Mouse (Mus musculus) liver, embryonic 14.5 days (tissue): ENCODE measurements around the gene Letmd1. TPM values are rescaled to one million over a fixed set of nuclear protein-coding genes. Genes with fewer than 3 reads are reported as not detected.
A peak's percentile ranks its signal among the peaks of the same experiment; 100 is the strongest.

ENCODE experiments used
- ATAC-seq: fragments of 200-750 bp; cut with Nextera tagmentation; 2 replicates; pipeline ENCODE4 v1.8.0; 2017; ENCODE audit warnings: moderate number of reproducible peaks, mild to moderate bottlenecking, moderate library complexity; ENCODE audit not compliant: insufficient read depth
- DNase-seq, 3 experiments: peaks; one replicate each; pipeline ENCODE4 v3.0.0-alpha.2; 2012 to 2013; ENCODE audit warnings: low read depth in 3 of 3, low spot score in 3 of 3
- H3K27ac ChIP-seq: fragments of 300-500 bp; sonication (generic); 2 replicates; pipeline ENCODE4 v1.5.1; 2014; ENCODE audit warnings: moderate library complexity, mild to moderate bottlenecking, control low read depth, inconsistent platforms
- H3K27me3 ChIP-seq: fragments of 300-500 bp; sonication (generic); 2 replicates; pipeline ENCODE4 v1.6.1; 2014; ENCODE audit warnings: mild to moderate bottlenecking, low read length, moderate library complexity; ENCODE audit not compliant: control insufficient read depth, insufficient read depth
- H3K36me3 ChIP-seq: fragments of 300-500 bp; sonication (generic); replicated peaks from 2 replicates; pipeline ENCODE4 v1.6.1; 2014; ENCODE audit warnings: low read depth; ENCODE audit not compliant: control insufficient read depth, insufficient read depth
- H3K4me1 ChIP-seq, 2 experiments: fragments of 200-500 bp in 1 of 2; fragments of 300-500 bp in 1 of 2; sonication (generic) in 1 of 2; replicated peaks; 2 replicates each; pipeline ENCODE4 v1.6.1; 2012 to 2014; ENCODE audit warnings: antibody characterized with exemption in 1 of 2, inconsistent platforms in 1 of 2, low read length in 1 of 2; ENCODE audit not compliant: control insufficient read depth in 2 of 2, insufficient read depth in 2 of 2
- H3K4me2 ChIP-seq: fragments of 300-500 bp; sonication (generic); 2 replicates; pipeline ENCODE4 v1.6.1; 2014; ENCODE audit warnings: low read depth, mild to moderate bottlenecking, control low read depth, moderate library complexity
- H3K4me3 ChIP-seq, 2 experiments: fragments of 200-500 bp in 1 of 2; fragments of 300-500 bp in 1 of 2; sonication (generic) in 1 of 2; 2 replicates each; pipeline ENCODE4 v1.5.1; 2012 to 2014; ENCODE audit warnings: low read depth in 2 of 2, low read length in 2 of 2, mild to moderate bottlenecking in 2 of 2, control low read depth in 1 of 2, inconsistent platforms in 1 of 2, moderate library complexity in 1 of 2; ENCODE audit not compliant: insufficient read depth in 1 of 2
- H3K9ac ChIP-seq: fragments of 300-500 bp; sonication (generic); replicated peaks from 2 replicates; pipeline ENCODE4 v1.6.1; 2014; ENCODE audit warnings: mild to moderate bottlenecking, control low read depth, moderate library complexity
- H3K9me3 ChIP-seq: fragments of 300-500 bp; sonication (generic); 2 replicates; pipeline ENCODE4 v1.6.1; 2016; ENCODE audit warnings: low read length, mixed read lengths; ENCODE audit not compliant: control insufficient read depth
- CTCF ChIP-seq: IDR thresholded peaks from 2 replicates; pipeline ENCODE4 v1.5.1; 2016; ENCODE audit warnings: antibody characterized with exemption, low read depth, control low read depth
- EP300 ChIP-seq: IDR thresholded peaks from 2 replicates; pipeline ENCODE4 v1.6.1; 2016; ENCODE audit warnings: antibody characterized with exemption, low read depth
- WGBS: fragments of 180-500 bp; shearing (Covaris S2); extraction: QIAGEN DNeasy Blood & Tissue Kit; methylation state at CpG from one replicate; pipeline ENCODE4 v1.1.7; 2014; ENCODE audit not compliant: insufficient replicate concordance; 5-methylcytosine and 5-hydroxymethylcytosine counted together
- polyA plus RNA-seq, 2 experiments: library from polyadenylated mRNA; depleted of rRNA in 1 of 2; stranded (reverse) in 1 of 2; unstranded in 1 of 2; fragments of >200 nt; fragmentation: Nextera tagmentation in 1 of 2; extraction: Ambion mirVana in 1 of 2; gene quantifications; 2 replicates each; pipeline versions ENCODE4 v1.2.1 to v1.2.3; 2012 to 2014

The Letmd1 gene
- polyA plus RNA-seq, 2 experiments, result 9.5 to 15.2 TPM

DNA sequence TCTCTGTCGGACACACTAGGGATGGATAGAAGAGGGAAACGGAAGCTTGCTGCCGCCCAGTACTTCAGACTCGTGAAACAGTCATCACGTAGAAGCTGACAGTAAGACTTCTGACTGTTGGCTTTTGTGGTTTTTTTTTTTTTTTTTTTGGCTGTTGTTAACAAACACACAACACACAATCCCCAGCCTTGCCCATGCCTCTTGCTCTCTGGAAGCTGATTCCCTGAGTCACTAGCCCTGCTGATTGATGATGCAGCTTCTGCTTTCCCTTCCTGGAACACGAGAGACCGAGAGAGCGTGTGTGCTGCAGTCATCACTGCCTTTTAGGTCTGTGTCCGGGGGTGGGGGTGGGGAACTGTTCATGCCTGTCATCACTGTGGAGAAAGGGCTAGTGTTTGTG lies 7.2 kb upstream of the Letmd1 start:
- no peaks in the 10 kb centered on the region for H3K9me3 ChIP-seq
- H3K27ac ChIP-seq, result no peak overlapping the region
- ATAC-seq (no peak), DNase-seq (no peak)
- peaks cover 4 to 22% of the 10 kb centered on the region in 2 experiments; a peak in 3 of 4 replicates for H3K4me1 ChIP-seq
- TF ChIP-seq CTCF (no peak), EP300 (no peak)
- H3K9ac ChIP-seq, result no peak overlapping the region
- H3K27me3 ChIP-seq, result no peaks in the 10 kb centered on the region
- H3K4me2 ChIP-seq, result no peak overlapping the region
- H3K36me3 ChIP-seq, result no peaks in the 10 kb centered on the region
- WGBS, result 45% methylated on average over 9 of the region's 9 CpGs
- H3K4me3 ChIP-seq, result no peak overlapping the region

GRCm38 (mm10) chr15:100462086-100462485 lies 6.7 kb upstream of the Letmd1 start:
- Histone ChIP-seq H3K27me3 (no peaks in the 10 kb centered on the region), H3K4me1 (peaks cover 4 to 22% of the 10 kb centered on the region in 2 experiments; a peak in 3 of 4 replicates), H3K36me3 (no peaks in the 10 kb centered on the region), H3K9me3 (no peaks in the 10 kb centered on the region), H3K27ac (no peak overlapping the region), H3K4me2 (no peak overlapping the region), H3K9ac (no peak overlapping the region), H3K4me3 (no peak overlapping the region)
- ATAC-seq (no peak), DNase-seq (no peak)
- WGBS, result 68% methylated on average over 4 of the region's 5 CpGs
- TF ChIP-seq CTCF, result no peak
- TF ChIP-seq EP300, result no peak

DNA sequence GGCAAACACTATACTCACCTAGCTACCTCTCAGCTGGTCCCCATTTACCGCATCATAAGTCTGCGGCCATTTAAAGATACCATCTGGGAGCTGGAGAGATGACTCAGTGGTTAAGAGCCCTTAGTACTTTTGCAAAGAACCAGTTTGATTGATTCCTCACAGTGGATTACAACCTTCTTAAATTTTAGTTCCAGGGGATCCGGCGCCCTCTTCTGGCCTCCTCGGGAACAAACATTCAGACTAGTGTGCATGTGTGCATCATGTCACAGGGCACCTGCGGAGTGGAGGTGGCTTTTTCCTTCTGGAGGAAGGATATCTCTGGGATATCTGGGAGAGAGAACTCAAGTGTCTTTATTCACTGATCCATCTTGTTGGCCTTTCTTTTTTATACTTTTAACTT lies 5.1 kb upstream of the Letmd1 start:
- no peak overlapping the region for H3K27ac ChIP-seq
- peak; percentile 79 for TF ChIP-seq CTCF
- TF ChIP-seq EP300, result no peak
- H3K4me1 ChIP-seq, result peaks cover 4 to 19% of the 10 kb centered on the region in 2 experiments; a peak in 3 of 4 replicates
- 15% methylated on average over 6 of the region's 6 CpGs for WGBS
- no peak overlapping the region for H3K9ac ChIP-seq
- H3K4me3 ChIP-seq, result no peak overlapping the region
- no peak overlapping the region for H3K4me2 ChIP-seq
- no peaks in the 10 kb centered on the region for H3K27me3 ChIP-seq
- DNase-seq, result peak; percentile 30 to 42 (median 41)
- no peak for ATAC-seq
- no peaks in the 10 kb centered on the region for H3K36me3 ChIP-seq
- H3K9me3 ChIP-seq, result no peaks in the 10 kb centered on the region

- no peak overlapping the region for H3K4me3 ChIP-seq
- no peak overlapping the region for H3K27ac ChIP-seq
- peaks cover 9 to 27% of the 10 kb centered on the region in 2 experiments for H3K4me1 ChIP-seq
- no peaks in the 10 kb centered on the region for H3K9me3 ChIP-seq
- no peak overlapping the region for H3K9ac ChIP-seq
- no peak overlapping the region for H3K4me2 ChIP-seq
- H3K27me3 ChIP-seq, result no peaks in the 10 kb centered on the region
- WGBS, result 56% methylated on average over 2 of the region's 2 CpGs
- H3K36me3 ChIP-seq, result no peaks in the 10 kb centered on the region
- DNase-seq, result no peak
- peak; percentile 28; the same call in 1 of the 2 replicates for TF ChIP-seq CTCF
- TF ChIP-seq EP300, result no peak
- ATAC-seq, result no peak
Observed at GRCm38 (mm10) chr15:100465432-100465831, 3.4 kb upstream of the Letmd1 start.

- no peak for TF ChIP-seq CTCF
- no peak for TF ChIP-seq EP300
Observed at GRCm38 (mm10) chr15:100467738-100468137, 1.1 kb upstream of the Letmd1 start.

More at GRCm38 (mm10) chr15:100467738-100468137, 1.1 kb upstream of the Letmd1 start:
- H3K9me3 ChIP-seq, result no peaks in the 10 kb centered on the region
- H3K9ac ChIP-seq, result no peak overlapping the region
- ATAC-seq (no peak), DNase-seq (no peak)
- peak overlapping the region; percentile 66 to 84; a peak in 2 of 4 replicates for H3K4me3 ChIP-seq
- no peaks in the 10 kb centered on the region for H3K27me3 ChIP-seq
- WGBS, result 34% methylated on average over 7 of the region's 8 CpGs
- H3K27ac ChIP-seq, result no peak overlapping the region
- H3K4me1 ChIP-seq, result peaks cover 5 to 15% of the 10 kb centered on the region in 2 experiments
- H3K4me2 ChIP-seq, result peak overlapping the region; percentile 78; the same call in 1 of the 2 replicates
- H3K36me3 ChIP-seq, result no peaks in the 10 kb centered on the region
